Mouse (Mus musculus) gastrocnemius, adult 2 months (tissue): Measurements from ENCODE around the gene Txk. TPM values are rescaled to one million over a fixed set of nuclear protein-coding genes. Genes with fewer than 3 reads are reported as not detected.

ENCODE experiments used
- DNase-seq: peaks from one replicate; pipeline ENCODE4 v3.0.0; 2022
- H3K27ac ChIP-seq: fragments of 200-600 bp; 2 replicates; pipeline ENCODE4 v1.8.1; 2022; ENCODE audit warnings: mild to moderate bottlenecking
- H3K4me3 ChIP-seq: fragments of 200-600 bp; 2 replicates; pipeline ENCODE4 v1.8.1; 2022; ENCODE audit warnings: mild to moderate bottlenecking, moderate library complexity
- CTCF ChIP-seq: fragments of 200-600 bp; IDR thresholded peaks from 2 replicates; pipeline ENCODE4 v1.8.1; 2022; ENCODE audit warnings: antibody characterized with exemption, mild to moderate bottlenecking, moderate library complexity
- intact Hi-C: fragments of 180-260 bp; cut with DNase I; formaldehyde crosslinking; loops from one replicate; pipeline ENCODE4 v1.15.1; 2025
- total RNA-seq, 2 experiments: library from RNA; stranded (reverse); gene quantifications; 2 replicates each; pipeline ENCODE4 v1.2.3; 2021

Gene Txk
- total RNA-seq, 2 experiments from 2014 or later = 0.06 TPM; not detected in 1

DNA sequence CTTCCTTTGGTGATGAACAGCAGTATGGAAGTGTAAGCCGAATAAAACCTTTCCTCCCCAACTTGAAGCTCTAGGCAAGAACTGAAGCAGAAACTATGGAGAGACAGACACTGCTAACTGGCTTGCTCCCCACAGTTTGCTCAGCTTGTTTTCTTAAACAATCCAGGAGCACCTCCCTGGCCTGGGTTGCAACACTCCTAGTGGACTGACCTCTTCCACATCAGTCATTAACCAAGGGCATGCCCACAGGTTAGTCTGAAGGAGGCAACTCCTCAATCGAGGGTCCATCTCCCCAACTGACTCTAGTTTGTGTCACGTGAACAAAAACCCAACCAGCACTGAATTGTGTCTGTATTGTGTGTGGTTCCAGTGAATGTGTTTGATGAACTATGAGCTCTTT, 87.7 kb downstream of the Txk start:
- H3K27ac ChIP-seq = no peak overlapping the region
- no peak for TF ChIP-seq CTCF
- no peak for DNase-seq
- no peak overlapping the region for H3K4me3 ChIP-seq
- intact Hi-C loops = loop anchor here (2.0 to 5.0 kb wide), 2 partner anchors 46 to 92 kb away; no protein-coding TSS in a partner anchor

DNA sequence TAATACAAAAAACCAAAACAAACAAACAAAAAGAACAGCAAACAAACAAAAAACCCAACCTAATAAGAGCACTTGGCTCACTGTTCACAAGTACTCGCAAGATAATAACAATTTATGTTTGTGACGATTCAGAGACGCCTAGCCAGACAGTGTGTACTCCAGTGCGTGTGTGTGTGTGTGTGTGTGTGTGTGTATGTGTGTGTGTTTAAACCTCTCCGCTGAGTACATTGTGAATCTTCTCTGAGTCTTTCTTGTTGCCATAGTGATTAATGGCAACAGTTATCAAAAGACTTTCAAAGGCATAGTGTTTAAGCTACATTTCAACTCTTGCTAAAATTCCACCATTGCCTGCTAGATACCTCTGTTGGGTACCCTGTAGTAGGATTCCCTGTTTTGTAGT, 88.5 kb downstream of the Txk start:
- intact Hi-C loops = loop anchor here (2.0 kb wide), 1 partner anchor 47 kb away; no protein-coding TSS in a partner anchor
- DNase-seq = no peak
- Histone ChIP-seq H3K27ac (no peak overlapping the region), H3K4me3 (no peak overlapping the region)
- no peak for TF ChIP-seq CTCF

GRCm38 (mm10) chr5:72661051-72661781, 91.4 kb downstream of the Txk start:
- no peak for DNase-seq
- TF ChIP-seq CTCF = no peak
- Histone ChIP-seq H3K27ac (no peak overlapping the region), H3K4me3 (no peak overlapping the region)
- intact Hi-C loops = no loop called here

- DNase-seq = no peak
- Histone ChIP-seq H3K4me3 (no peak overlapping the region), H3K27ac (no peak overlapping the region)
- TF ChIP-seq CTCF = no peak
- intact Hi-C loops = no loop called here
Observed at GRCm38 (mm10) chr5:72658375-72658774, 94.2 kb downstream of the Txk start.

GRCm38 (mm10) chr5:72656270-72656791, 96.2 kb downstream of the Txk start:
- TF ChIP-seq CTCF = no peak
- DNase-seq = no peak
- H3K27ac ChIP-seq = no peak overlapping the region
- no peak overlapping the region for H3K4me3 ChIP-seq
- intact Hi-C loops = no loop called here

GRCm38 (mm10) chr5:72653068-72653674, 99.4 kb downstream of the Txk start:
- TF ChIP-seq CTCF = no peak
- no peak for DNase-seq
- intact Hi-C loops = no loop called here
- H3K4me3 ChIP-seq = no peak overlapping the region
- H3K27ac ChIP-seq = no peak overlapping the region

DNA sequence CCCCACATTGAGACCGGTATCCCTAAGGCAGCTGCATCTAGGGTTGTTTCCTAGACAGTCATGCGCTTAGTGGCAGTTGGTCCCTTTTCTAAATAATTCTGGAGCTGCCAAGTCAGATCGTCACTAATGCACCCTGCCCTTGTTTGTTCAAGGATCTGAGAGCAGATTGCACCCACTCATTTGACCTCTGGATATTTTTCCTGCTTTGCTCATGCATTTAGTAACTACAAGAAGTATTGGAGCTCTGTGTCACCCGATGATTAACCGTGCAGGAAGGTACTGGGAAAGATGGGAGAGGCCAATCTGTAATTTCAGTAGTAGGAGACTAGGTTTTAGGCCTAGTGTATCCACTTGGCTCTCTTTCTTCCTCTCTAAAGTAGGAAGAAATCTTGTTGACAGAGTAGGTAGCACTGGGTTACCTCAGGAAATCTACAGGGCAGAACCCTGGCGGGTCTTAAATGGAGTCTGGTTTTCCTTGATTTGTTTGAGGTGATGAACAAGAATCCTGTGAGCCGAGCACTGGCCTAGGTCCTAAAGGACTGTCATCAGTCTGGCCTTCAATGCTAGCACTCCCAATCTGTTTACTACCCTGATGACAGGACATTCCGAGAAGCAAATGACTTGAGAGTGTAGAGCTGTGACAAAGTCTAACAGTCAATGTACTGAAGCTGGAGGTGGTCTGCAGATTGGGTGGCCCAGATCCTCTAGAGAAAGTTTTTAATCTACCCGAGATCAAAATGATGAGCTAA, 103.4 kb downstream of the Txk start:
- intact Hi-C loops = no loop called here
- Histone ChIP-seq H3K4me3 (no peak overlapping the region), H3K27ac (no peak overlapping the region)
- no peak for TF ChIP-seq CTCF
- no peak for DNase-seq

DNA sequence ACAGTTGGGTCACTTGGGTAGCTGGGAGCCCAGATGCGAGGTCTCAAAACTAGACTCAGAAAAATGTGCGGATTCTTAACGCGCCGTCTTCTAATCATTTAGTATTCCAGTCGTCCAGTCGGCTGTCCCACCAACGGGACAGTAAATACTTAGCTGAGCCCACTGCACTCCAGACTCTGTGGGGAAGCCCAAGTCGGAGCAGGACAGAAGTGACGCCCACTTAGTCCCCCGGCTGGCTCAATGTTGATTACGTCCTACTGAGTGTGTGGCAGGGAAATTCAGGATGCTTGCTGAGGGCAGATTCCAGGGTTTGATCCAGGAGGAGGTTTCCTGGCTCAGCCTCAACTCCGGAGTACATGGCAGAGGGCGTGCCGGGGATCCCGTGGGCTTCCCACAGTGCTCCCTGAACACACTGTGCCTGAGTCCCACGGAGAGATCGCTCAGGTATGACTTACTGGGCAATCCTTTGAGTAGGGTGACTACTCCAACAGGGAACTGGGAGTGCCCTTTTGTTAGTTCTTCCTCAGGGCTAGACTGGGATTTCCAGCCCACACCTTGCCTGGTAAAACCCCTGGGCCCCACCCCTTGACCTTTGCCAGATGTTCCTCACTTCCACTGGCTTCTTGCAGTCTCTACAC, 104.5 kb downstream of the Txk start:
- intact Hi-C loops = no loop called here
- peak overlapping the region; percentile 71 for H3K4me3 ChIP-seq
- no peak for TF ChIP-seq CTCF
- no peak for DNase-seq
- no peak overlapping the region for H3K27ac ChIP-seq

- peak within 1 kb of the TSS; percentile 71 for H3K4me3 ChIP-seq
- DNase-seq = peak; percentile 59
- no peak within 1 kb of the TSS for H3K27ac ChIP-seq
- no peak for TF ChIP-seq CTCF
- intact Hi-C loops = no loop called here
Observed at GRCm38 (mm10) chr5:72647418-72647907, 105.1 kb downstream of the Txk start, which contains the start of gene Nipal1. TSS of gene Nipal1 (plus strand) at chr5:72647795.

GRCm38 (mm10) chr5:72646996-72647395, 105.6 kb downstream of the Txk start:
- no peak for TF ChIP-seq CTCF
- no peak overlapping the region for H3K27ac ChIP-seq
- no peak for DNase-seq
- intact Hi-C loops = no loop called here
- H3K4me3 ChIP-seq = peak overlapping the region; percentile 71

DNA sequence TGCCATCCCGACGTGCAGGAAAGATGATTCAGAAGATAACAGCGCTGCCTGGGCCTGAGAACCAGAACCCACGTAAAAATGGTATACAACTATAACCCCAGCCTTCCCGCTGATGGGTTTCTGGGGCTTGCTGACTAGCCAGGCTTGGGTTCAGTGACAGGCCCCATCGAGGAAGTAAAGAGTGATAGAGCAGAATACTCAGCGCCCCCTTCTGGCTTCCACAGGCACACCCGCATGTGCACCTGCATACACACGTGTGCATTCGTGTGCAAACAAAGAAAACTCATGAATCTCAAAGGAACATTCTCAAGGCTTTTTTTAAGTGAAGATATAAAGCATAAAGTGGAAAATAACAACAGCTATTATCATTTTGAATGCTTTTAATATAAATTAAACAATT, 106.4 kb downstream of the Txk start:
- TF ChIP-seq CTCF = no peak
- intact Hi-C loops = no loop called here
- DNase-seq = no peak

More for the DNA sequence above, 106.4 kb downstream of the Txk start:
- no peak overlapping the region for H3K4me3 ChIP-seq
- no peak overlapping the region for H3K27ac ChIP-seq

Other genes with a start within 250 kb of the Txk start
- gene Corin, start 248.3 kb downstream of the Txk start, total RNA-seq = under 1 TPM; 0.08 to 0.10 TPM
- 1 to 10 TPM; 4.7 to 5.2 TPM for gene Nfxl1, start 193.1 kb downstream of the Txk start, total RNA-seq
- gene Zar1, start 171.5 kb downstream of the Txk start, total RNA-seq = not detected
- gene Gm5868, start 165.2 kb downstream of the Txk start, total RNA-seq = not detected
- gene Cnga1, start 108.5 kb downstream of the Txk start, total RNA-seq = not detected
- gene Nipal1, start 105.0 kb downstream of the Txk start, total RNA-seq = not detected
- gene Tec, start 115.7 kb upstream of the Txk start, total RNA-seq = 1 to 10 TPM; 1.2 to 1.4 TPM
- gene Slain2, start 161.5 kb upstream of the Txk start, total RNA-seq = 100 to 1,000 TPM; 113 TPM
- gene Gm10135, start 221.9 kb upstream of the Txk start, total RNA-seq = not detected